Mouse (Mus musculus) stomach, adult 2 months (tissue): Measurements from ENCODE around the gene Ttll12. TPM values are rescaled to one million over a fixed set of nuclear protein-coding genes. Genes with fewer than 3 reads are reported as not detected.

ENCODE experiments used
- polyA plus RNA-seq: library from polyadenylated mRNA; depleted of rRNA; stranded (reverse); fragments of >200 nt; gene quantifications from 2 replicates; pipeline ENCODE4 v1.2.3, GENCODE M21; 2012; rRNA removed

Ttll12 gene
- 25.0 and 26.0 TPM in 2 replicates for polyA plus RNA-seq

DNA sequence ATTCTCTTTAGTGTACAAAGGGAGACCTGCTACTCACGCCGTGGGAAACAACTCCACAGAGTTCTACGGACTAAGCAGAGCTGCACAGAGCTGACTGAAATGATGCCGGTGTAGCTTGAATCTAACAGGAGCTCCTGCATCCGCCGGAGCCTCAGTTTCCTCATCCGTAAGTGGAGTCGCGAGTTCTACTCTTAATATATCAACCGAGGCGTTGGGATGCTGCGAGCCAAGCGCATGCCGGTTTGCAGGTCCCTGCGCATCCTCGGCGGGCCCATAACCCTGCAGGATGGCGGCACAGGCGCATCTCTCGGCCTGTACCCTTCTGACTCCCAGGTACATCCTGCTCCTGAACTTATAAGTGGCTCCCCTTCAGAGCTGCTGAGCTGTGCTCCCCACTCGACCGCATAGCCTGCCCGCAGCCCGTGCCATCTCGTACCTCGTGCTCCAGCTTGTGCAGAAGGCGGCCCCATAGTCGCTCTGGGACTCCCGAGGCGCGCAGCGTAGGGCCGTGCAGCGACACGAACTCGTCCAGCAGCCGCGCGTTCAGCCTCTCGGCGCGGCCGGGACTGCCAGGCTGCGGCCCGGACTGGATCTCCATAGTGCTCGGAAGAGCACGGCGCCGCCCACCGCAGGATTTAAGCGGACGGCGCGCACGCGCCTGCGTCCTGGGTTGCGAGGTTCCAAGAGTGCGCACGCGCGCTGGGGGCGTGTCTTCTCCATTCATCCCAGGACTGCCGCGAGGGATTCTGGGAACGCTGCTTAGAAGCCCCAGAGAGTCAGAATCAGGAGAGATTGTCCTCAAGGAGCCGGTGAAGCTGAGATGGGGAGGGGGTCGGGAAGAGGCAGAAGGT is at the start of gene Ttll12:
Gene Ttll12, minus strand, starts transcription at position 645 of the 851 bp plus-strand sequence.

DNA sequence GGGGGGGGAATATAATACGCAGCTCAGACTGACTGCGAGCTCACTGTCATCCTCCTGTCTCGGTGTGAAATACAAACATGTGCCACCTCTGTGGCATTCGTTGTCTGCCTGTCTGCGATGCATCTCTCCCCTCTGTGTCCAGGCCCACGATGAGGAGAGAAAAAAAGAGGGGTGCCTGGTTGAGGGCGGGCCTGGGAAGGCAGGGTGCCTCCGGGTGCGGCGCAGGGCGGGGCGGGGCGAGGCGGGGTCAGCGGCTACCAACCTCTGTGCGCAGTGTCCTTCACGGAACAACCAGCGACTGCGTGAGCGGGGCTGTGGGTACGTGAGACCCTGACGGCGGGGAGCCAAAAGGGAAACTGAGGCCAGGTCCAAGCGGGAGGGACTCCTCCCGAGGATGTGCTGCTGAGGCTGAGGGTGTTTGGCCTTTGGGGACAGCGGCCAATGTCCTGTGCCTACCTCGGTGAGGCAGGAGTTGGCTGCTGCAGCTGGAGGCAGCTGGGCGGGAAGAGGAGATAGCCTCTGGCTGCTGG is 31.6 kb downstream of the Ttll12 start, which contains the start of the genes Tspo and Mcat:
Gene Tspo, plus strand, starts transcription at position 266 of the 530 bp plus-strand sequence.
Gene Mcat, minus strand, starts transcription at position 461 of the 530 bp plus-strand sequence.

DNA sequence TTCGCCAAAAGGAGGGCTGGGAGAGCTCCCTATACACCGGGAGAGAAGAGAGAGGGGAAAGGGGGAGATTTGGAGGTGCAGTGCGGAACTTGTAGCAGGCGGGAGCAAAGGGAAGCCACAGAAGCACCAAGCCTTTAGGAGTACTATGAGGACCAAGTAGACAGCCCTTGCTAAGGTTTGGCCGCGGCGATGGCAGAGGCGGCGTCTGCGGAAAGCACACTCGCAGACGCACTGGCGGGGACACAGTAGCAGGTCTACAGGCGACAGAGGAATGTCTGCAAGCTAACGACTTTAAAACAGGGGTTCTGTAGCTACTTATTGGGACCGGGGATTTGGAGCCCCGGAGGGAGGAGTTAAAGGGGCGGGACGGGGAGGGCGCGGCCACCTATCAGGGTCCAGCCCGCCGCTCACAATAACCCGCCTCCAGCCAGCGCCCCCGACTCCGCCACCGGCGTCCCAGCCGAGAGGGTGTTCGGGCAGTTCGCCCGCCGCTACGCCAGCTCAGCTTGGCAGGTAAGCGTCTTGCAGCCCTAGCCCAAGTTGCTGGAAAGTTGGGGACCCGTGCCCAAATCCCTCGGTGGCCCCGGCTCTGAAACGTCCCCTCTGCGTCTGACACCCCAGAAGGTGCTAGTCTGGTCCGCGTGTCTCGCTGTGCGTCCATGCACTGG is 68.4 kb downstream of the Ttll12 start, which contains the start of gene Bik:
Gene Bik, plus strand, starts transcription at position 439 of the 668 bp plus-strand sequence.

Other genes with a start within 250 kb of the Ttll12 start
- gene Arfgap3, start 244.9 kb downstream of the Ttll12 start, polyA plus RNA-seq: 15.7 and 20.4 TPM in 2 replicates
- gene Pacsin2, start 130.6 kb downstream of the Ttll12 start, polyA plus RNA-seq: 33.5 and 35.0 TPM in 2 replicates
- gene Ttll1, start 84.3 kb downstream of the Ttll12 start, polyA plus RNA-seq: 2.1 and 3.3 TPM in 2 replicates
- gene Bik, start 68.3 kb downstream of the Ttll12 start, polyA plus RNA-seq: 8.3 and 9.7 TPM in 2 replicates
- 429 and 634 TPM in 2 replicates for gene Tspo, start 31.6 kb downstream of the Ttll12 start, polyA plus RNA-seq
- 13.6 and 17.0 TPM in 2 replicates for gene Mcat, start 31.4 kb downstream of the Ttll12 start, polyA plus RNA-seq
- gene Scube1, start 129.9 kb upstream of the Ttll12 start, polyA plus RNA-seq: 8.1 and 10.5 TPM in 2 replicates
- gene Mpped1, start 184.3 kb upstream of the Ttll12 start, polyA plus RNA-seq: not detected in 2 replicates